Mouse (Mus musculus): ENCODE measurements around the gene Gm49387.

- TF ChIP-seq CTCF (IDR thresholded peaks at IDR 0.05; ENCODE audit: low read depth) (no peak), EP300 (IDR thresholded peaks at IDR 0.05; ENCODE audit: low read depth) (no peak)
Observed at GRCm38 (mm10) chr14:31559216-31559615, 81.5 kb downstream of the Gm49387 start.

All from heart, postnatal 0 days (tissue).